Mouse (Mus musculus) midbrain, embryonic 12.5 days (tissue): ENCODE measurements around the gene Rhot1. TPM values are rescaled to one million over a fixed set of nuclear protein-coding genes. Genes with fewer than 3 reads are reported as not detected.
"Not testable (repeated sequence)": the region's sequence is repeated elsewhere in the genome, so short reads cannot be mapped to it uniquely, and the experiment has no call there.

ENCODE experiments used
- ATAC-seq: fragments of 200-750 bp; cut with Nextera tagmentation; 2 replicates; pipeline ENCODE4 v1.8.0; 2017; ENCODE audit warnings: low read depth, moderate TSS enrichment, moderate library complexity; ENCODE audit not compliant: low FRiP score
- H3K27ac ChIP-seq: fragments of 300-500 bp; sonication (generic); replicated peaks from 2 replicates; pipeline ENCODE4 v1.5.1; 2016; ENCODE audit warnings: mild to moderate bottlenecking
- H3K27me3 ChIP-seq: fragments of 300-500 bp; sonication (generic); 2 replicates; pipeline ENCODE4 v1.6.1; 2016; ENCODE audit warnings: mild to moderate bottlenecking
- H3K36me3 ChIP-seq: fragments of 300-500 bp; sonication (generic); 2 replicates; pipeline ENCODE4 v1.6.1; 2016
- H3K4me1 ChIP-seq: fragments of 300-500 bp; sonication (generic); 2 replicates; pipeline ENCODE4 v1.6.1; 2016
- H3K4me2 ChIP-seq: fragments of 300-500 bp; sonication (generic); replicated peaks from 2 replicates; pipeline ENCODE4 v1.6.1; 2016; ENCODE audit warnings: mild to moderate bottlenecking, moderate library complexity
- H3K4me3 ChIP-seq: fragments of 300-500 bp; sonication (generic); 2 replicates; pipeline ENCODE4 v1.5.1; 2016; ENCODE audit warnings: mild to moderate bottlenecking
- H3K9ac ChIP-seq: fragments of 300-500 bp; sonication (generic); replicated peaks from 2 replicates; pipeline ENCODE4 v1.6.1; 2016; ENCODE audit warnings: mild to moderate bottlenecking, moderate library complexity
- H3K9me3 ChIP-seq: fragments of 300-500 bp; sonication (generic); 2 replicates; pipeline ENCODE4 v1.6.1; 2016; ENCODE audit warnings: mild to moderate bottlenecking
- WGBS: fragments of 180-500 bp; shearing (Covaris S2); methylation state at CpG from one replicate; pipeline ENCODE4 v1.1.7; 2016; 5-methylcytosine and 5-hydroxymethylcytosine counted together
- polyA plus RNA-seq: library from polyadenylated mRNA; unstranded; fragments of >200 nt; fragmentation: Nextera tagmentation; extraction: Ambion mirVana; gene quantifications from 2 replicates; pipeline ENCODE4 v1.2.1, GENCODE M21; 2016

Gene Rhot1
- polyA plus RNA-seq, 1 experiment from 2014 or later = 71.0 TPM

DNA sequence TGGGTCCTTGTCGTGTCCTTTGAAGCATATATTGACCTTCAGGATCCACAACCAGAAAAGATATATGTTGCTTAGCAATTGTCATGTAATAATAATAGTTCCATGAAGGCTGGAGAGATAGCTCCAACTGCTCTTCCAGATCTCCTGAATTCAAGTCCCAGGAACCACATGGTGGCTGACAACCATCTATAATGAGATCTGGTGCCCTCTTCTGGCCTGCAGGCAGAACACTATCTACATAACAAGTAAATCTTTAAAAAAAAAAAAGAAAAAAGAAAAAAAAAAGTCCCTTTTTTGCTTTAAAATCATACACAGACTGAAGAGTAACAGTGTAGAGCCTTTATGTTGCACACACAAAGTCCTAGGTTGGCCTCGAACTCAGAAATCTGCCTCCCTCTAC, 9.0 kb upstream of the Rhot1 start:
- no peaks in the 10 kb centered on the region for H3K9me3 ChIP-seq
- H3K4me3 ChIP-seq = no peak overlapping the region
- no peaks in the 10 kb centered on the region for H3K36me3 ChIP-seq
- 94% methylated on average over 2 of the region's 2 CpGs for WGBS
- no peaks in the 10 kb centered on the region for H3K4me1 ChIP-seq
- H3K9ac ChIP-seq = no peak overlapping the region
- H3K4me2 ChIP-seq = no peak overlapping the region
- H3K27me3 ChIP-seq = no peaks in the 10 kb centered on the region
- no peak overlapping the region for H3K27ac ChIP-seq
- no peak for ATAC-seq

DNA sequence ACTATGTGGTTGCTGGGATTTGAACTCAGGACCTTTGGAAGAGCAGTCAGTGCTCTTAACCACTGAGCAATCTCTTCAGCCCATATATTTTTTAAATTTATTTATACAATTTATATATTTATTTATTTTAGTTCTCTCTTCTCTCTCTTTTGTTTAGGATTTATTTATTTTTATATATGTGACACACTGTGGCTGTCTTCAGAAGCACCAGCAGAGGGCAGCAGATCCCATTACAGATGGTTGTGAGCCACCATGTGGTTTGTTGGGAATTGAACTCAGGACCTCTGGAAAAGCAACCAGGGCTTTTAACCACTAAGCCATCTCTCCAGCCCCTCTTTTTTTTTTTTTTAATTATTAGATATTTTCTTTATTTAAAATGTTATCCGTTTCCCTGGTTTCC, 8.5 kb upstream of the Rhot1 start:
- 67% methylated on average over 1 of the region's 1 CpGs for WGBS
- ATAC-seq = no peak
- Histone ChIP-seq H3K4me2 (no peak overlapping the region), H3K36me3 (no peaks in the 10 kb centered on the region), H3K9me3 (no peaks in the 10 kb centered on the region), H3K4me1 (no peaks in the 10 kb centered on the region), H3K9ac (no peak overlapping the region), H3K27me3 (no peaks in the 10 kb centered on the region), H3K4me3 (no peak overlapping the region), H3K27ac (no peak overlapping the region)

DNA sequence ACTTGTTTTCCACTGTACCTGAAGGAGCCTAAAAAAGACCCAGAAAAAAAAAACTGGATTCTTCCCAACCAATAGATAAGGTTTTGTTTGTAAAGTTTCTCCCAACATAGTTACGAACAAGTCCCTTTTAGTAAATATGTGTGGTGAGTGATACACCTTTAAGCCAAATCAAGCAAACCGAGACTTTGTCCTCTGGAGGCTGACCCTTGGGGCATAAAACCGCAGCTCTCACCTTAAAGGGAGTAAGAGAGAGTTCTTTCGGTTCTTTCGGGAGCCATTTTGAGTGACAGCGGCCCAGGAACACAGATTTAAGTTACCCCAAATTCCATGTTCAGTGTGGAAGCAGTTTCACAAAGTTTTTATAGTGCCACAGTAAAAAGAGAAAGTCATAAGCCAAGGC, 6.5 kb upstream of the Rhot1 start:
- no peak for ATAC-seq
- no peak overlapping the region for H3K4me3 ChIP-seq
- 81% methylated on average over 6 of the region's 6 CpGs for WGBS
- no peak overlapping the region for H3K4me2 ChIP-seq
- H3K27me3 ChIP-seq = no peaks in the 10 kb centered on the region
- H3K9me3 ChIP-seq = no peaks in the 10 kb centered on the region
- H3K4me1 ChIP-seq = no peaks in the 10 kb centered on the region
- no peak overlapping the region for H3K27ac ChIP-seq
- no peaks in the 10 kb centered on the region for H3K36me3 ChIP-seq
- H3K9ac ChIP-seq = no peak overlapping the region

DNA sequence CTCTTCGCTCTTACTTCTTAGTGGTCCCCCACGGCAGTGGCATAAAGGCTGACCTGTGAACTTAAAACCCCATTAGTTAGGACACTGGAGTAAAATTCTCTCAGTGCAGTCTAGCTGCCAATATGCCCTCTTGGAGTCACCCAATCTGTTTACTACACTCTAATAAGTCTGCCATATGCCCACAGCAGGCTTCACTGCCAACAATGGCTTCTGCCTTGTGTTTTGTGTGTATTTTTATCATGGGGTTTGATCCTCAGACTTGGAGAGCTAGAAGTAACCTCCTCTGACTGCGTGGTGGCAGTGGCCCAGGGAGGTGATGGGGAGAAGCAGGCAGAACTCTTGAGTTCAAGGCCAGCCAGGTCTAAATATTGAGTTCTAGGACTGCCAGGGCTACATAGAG, 4.8 kb upstream of the Rhot1 start:
- H3K27me3 ChIP-seq = no peaks in the 10 kb centered on the region
- no peak overlapping the region for H3K9ac ChIP-seq
- no peak overlapping the region for H3K4me2 ChIP-seq
- no peaks in the 10 kb centered on the region for H3K9me3 ChIP-seq
- no peaks in the 10 kb centered on the region for H3K4me1 ChIP-seq
- no peak for ATAC-seq
- no peak overlapping the region for H3K27ac ChIP-seq
- H3K36me3 ChIP-seq = no peaks in the 10 kb centered on the region
- 86% methylated on average over 3 of the region's 3 CpGs for WGBS
- no peak overlapping the region for H3K4me3 ChIP-seq

DNA sequence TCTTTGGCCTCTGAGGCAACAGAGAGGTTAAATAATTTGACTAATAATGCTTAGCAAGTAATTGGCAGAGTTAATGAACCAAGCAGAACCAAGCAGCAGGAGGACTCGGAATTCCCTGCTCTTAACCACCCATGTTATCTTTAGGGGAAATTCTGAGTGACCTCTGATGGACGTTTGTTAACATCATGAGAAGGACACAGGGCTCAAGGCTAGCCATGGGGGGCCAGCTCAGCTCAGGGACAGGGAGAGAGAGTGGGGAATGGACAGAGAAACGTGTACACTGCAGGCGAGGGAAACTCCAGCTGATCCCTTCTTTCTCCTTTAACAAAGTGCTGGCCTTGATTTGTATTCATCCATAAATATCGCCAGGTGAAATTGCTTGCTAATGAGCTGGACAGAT, 3.9 kb upstream of the Rhot1 start:
- no peak overlapping the region for H3K27ac ChIP-seq
- H3K4me3 ChIP-seq = no peak overlapping the region
- H3K4me1 ChIP-seq = peaks cover 2% of the 10 kb centered on the region
- H3K9ac ChIP-seq = no peak overlapping the region
- H3K36me3 ChIP-seq = no peaks in the 10 kb centered on the region
- H3K27me3 ChIP-seq = no peaks in the 10 kb centered on the region
- ATAC-seq = no peak
- H3K4me2 ChIP-seq = no peak overlapping the region
- no peaks in the 10 kb centered on the region for H3K9me3 ChIP-seq
- WGBS = 60% methylated on average over 5 of the region's 5 CpGs

DNA sequence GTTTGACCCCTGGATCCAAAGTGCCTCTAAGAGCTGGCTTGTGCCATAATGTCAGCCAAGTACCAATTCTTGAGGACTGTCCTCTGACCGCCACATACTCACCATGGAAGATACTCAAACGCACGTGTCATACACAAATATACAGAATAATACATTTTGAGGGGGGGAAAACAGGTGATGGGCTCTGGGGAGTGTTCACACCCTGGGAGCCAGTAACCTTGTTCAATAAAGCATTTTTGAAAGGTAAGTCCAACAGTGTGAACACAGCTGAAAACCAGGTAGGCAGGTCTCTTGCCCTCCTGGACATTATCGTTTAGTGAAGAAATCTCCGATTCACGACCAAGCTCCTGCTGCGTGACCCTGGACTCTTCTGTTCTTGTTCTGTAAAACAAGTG, 357 bp upstream of the Rhot1 start:
- peak overlapping the region; percentile 95 for H3K4me3 ChIP-seq
- H3K27me3 ChIP-seq = no peaks in the 10 kb centered on the region
- no peak overlapping the region for H3K9ac ChIP-seq
- ATAC-seq = peak; percentile 59
- H3K36me3 ChIP-seq = no peaks in the 10 kb centered on the region
- 36% methylated on average over 7 of the region's 7 CpGs for WGBS
- H3K4me1 ChIP-seq = peaks cover 9% of the 10 kb centered on the region
- peak overlapping the region; percentile 96; the same call in 1 of the 2 replicates for H3K27ac ChIP-seq
- no peaks in the 10 kb centered on the region for H3K9me3 ChIP-seq
- no peak overlapping the region for H3K4me2 ChIP-seq

DNA sequence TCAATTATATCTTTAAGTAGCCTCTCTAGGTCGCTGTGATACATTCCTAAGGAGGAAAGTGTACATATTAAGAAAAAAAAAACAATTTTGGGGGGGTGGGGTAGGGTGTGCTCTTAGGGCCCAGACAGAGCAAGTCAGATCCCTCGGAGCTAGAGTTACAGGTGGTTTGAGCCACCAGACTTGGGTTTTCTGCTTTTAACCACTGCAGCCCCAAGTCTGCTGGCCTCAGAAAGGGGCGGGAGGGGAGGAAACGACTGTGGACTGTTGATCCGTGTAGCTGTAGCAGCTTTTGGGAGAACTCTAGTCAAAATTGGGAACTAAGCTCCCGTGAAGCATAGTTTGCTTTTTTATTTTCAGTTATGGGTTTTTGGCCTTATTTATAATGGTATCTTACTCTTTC, 1.5 kb downstream of the Rhot1 start:
- WGBS = 55% methylated on average over 6 of the region's 6 CpGs
- Histone ChIP-seq H3K4me1 (peaks cover 9% of the 10 kb centered on the region), H3K27me3 (no peaks in the 10 kb centered on the region), H3K4me3 (peak overlapping the region; percentile 95), H3K4me2 (peak overlapping the region; percentile 65), H3K27ac (no peak overlapping the region), H3K9ac (peak overlapping the region; percentile 34), H3K9me3 (no peaks in the 10 kb centered on the region), H3K36me3 (peaks cover 12% of the 10 kb centered on the region)
- no peak for ATAC-seq

DNA sequence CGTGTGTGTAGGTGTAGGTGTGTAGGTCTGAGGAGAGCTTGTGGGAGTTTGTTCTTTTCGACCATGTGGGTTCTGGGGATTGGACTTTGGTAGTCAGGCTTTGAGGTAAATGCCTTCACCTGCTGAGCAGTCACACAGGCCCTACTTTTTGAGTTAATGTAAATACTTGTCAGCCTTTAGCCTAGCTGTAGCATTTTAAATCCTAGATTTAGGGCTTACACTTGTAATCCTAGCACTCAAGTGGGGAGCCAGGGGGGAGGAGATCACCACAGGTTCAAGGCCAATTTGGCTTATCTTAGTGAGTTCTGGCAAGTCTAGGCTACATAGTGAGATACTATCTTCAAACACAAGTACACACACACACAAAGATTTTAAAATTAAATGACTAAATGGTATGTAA, 3.5 kb downstream of the Rhot1 start:
- Histone ChIP-seq H3K9me3 (no peaks in the 10 kb centered on the region), H3K36me3 (peaks cover 12% of the 10 kb centered on the region), H3K4me2 (no peak overlapping the region), H3K27me3 (no peaks in the 10 kb centered on the region), H3K9ac (no peak overlapping the region), H3K4me3 (no peak overlapping the region), H3K4me1 (peaks cover 9% of the 10 kb centered on the region), H3K27ac (no peak overlapping the region)
- ATAC-seq = no peak
- 89% methylated on average over 2 of the region's 2 CpGs for WGBS

DNA sequence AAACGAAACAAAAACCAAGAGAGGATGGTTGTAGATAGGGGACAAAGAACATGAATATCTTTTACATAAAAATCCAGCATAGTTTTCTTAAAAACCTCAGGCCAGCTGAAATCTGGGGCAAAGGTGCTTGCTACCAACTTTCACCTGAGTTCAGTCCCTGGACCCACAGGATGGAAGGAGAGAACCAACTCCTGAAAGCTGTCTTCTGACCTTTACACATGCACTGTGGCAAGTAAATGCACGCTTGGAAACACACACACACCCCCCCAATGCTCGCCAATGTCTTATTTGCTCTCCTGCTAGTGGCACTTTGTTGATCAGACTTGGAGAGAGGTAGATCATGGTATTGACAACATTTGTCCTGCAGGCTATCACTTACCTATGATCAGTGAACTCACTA, 6.5 kb downstream of the Rhot1 start:
- no peak overlapping the region for H3K9ac ChIP-seq
- no peaks in the 10 kb centered on the region for H3K27me3 ChIP-seq
- H3K4me3 ChIP-seq = no peak overlapping the region
- H3K4me1 ChIP-seq = peaks cover 4% of the 10 kb centered on the region
- 93% methylated on average over 3 of the region's 3 CpGs for WGBS
- peaks cover 13% of the 10 kb centered on the region for H3K36me3 ChIP-seq
- no peak overlapping the region for H3K4me2 ChIP-seq
- ATAC-seq = no peak
- no peak overlapping the region for H3K27ac ChIP-seq
- no peaks in the 10 kb centered on the region for H3K9me3 ChIP-seq

DNA sequence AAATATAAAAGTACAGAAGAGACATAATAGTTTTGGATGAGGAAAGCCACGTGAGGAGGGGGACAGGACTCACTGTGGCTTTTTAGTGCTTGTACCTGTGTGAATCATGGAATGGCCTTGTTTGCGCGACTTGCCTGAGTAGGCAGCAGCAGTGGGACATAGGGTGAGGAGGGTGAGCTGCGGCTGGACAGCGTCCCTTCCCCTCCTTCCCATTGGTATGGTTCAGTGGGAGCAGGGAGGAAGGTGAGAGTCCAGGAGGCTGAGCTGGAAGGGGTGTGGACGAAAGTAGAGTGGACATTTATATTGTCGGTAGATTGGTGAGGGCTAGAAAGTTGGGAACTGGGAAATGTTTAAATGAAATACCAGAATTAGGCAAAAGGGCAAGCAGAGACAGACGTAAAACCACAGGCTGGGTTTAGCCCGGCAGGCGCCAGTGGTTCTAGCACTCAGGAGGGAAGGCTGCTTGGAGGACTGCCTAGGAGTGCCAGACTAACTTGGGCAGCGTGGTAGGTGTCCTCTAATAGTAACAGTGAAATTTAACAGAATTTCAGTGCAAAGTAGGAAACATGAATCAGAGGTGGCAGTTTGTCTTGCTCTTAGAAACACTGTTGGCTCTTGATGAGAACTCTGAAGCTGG, 10.0 kb downstream of the Rhot1 start:
- H3K27me3 ChIP-seq = no peaks in the 10 kb centered on the region
- no peak overlapping the region for H3K9ac ChIP-seq
- H3K4me1 ChIP-seq = no peaks in the 10 kb centered on the region
- H3K27ac ChIP-seq = no peak overlapping the region
- no peak for ATAC-seq
- H3K4me3 ChIP-seq = no peak overlapping the region
- no peaks in the 10 kb centered on the region for H3K9me3 ChIP-seq
- H3K4me2 ChIP-seq = no peak overlapping the region
- 92% methylated on average over 11 of the region's 11 CpGs for WGBS
- H3K36me3 ChIP-seq = peaks cover 30% of the 10 kb centered on the region

DNA sequence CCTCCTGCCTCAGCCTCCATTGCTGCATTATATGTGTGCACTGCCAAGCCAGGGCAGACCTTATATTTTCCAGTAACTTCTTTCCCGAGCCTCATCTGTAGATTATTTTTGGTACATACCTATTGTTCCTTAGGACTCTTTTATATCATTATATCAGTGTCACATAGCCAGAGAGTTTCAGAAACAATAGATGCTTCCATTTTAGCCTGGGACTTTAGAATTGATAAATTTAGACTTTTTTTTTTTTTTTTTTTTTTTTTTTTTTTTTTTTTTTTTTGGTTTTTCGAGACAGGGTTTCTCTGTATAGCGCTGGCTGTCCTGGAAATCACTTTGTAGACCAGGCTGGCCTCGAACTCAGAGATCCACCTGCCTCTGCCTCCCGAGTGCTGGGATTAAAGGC, 21.2 kb downstream of the Rhot1 start:
- H3K9ac ChIP-seq, H3K4me3 ChIP-seq, H3K27me3 ChIP-seq, H3K4me2 ChIP-seq, H3K27ac ChIP-seq, H3K4me1 ChIP-seq, H3K9me3 ChIP-seq, ATAC-seq: not testable (repeated sequence)
- H3K36me3 ChIP-seq = peaks cover 68% of the 10 kb centered on the region
- WGBS = 86% methylated on average over 5 of the region's 5 CpGs

DNA sequence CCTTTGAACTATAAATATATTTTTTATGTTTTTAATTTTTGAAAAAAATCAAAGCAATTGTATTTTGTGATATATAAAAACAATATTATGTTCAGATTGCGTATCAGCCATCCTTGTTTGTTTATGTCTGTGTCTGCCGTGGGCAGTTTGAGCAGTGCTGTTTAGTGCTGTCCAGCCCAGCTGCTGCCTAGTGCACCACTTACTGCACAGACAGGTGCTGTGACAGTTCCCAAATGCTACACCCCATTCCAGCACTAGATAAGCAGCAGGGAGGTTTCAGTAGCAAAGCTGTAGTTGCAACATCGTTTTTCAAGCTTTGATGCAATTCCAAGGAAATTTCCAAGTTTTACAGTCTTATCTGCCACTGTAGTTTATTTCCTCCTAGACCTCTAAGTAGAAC, 28.5 kb downstream of the Rhot1 start:
- WGBS = 89% methylated on average over 3 of the region's 3 CpGs
- H3K9me3 ChIP-seq = no peaks in the 10 kb centered on the region
- ATAC-seq = no peak
- H3K4me1 ChIP-seq = no peaks in the 10 kb centered on the region
- peaks cover 49% of the 10 kb centered on the region for H3K36me3 ChIP-seq
- no peaks in the 10 kb centered on the region for H3K27me3 ChIP-seq
- H3K4me2 ChIP-seq = no peak overlapping the region
- H3K4me3 ChIP-seq = no peak overlapping the region
- no peak overlapping the region for H3K27ac ChIP-seq
- no peak overlapping the region for H3K9ac ChIP-seq

DNA sequence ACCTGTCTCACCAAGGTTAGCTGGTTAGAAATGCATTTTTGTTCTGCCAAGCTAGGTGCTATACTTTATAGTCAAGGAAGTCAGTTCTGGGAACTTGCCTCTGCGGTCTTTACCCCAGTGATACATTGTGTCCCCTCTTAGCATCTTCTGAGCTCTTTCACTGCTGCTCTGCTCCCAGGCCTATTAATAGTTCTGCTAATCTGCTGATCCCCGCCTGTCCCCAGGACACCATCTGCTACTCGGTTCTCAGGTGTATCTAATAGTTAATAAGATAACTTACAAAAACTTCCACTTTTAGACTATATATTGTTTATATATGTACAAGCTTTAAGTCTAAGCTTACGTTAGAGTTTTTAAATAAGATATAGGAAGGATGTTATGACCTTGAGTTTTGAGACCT, 29.5 kb downstream of the Rhot1 start:
- peaks cover 49% of the 10 kb centered on the region for H3K36me3 ChIP-seq
- no peak overlapping the region for H3K27ac ChIP-seq
- 88% methylated on average over 4 of the region's 4 CpGs for WGBS
- no peaks in the 10 kb centered on the region for H3K9me3 ChIP-seq
- no peak for ATAC-seq
- no peaks in the 10 kb centered on the region for H3K4me1 ChIP-seq
- no peaks in the 10 kb centered on the region for H3K27me3 ChIP-seq
- H3K4me2 ChIP-seq = no peak overlapping the region
- no peak overlapping the region for H3K9ac ChIP-seq
- no peak overlapping the region for H3K4me3 ChIP-seq
